Mouse (Mus musculus) left cerebral cortex, postnatal 10 days (tissue): ENCODE results near the gene Csde1. TPM values are rescaled to one million over a fixed set of nuclear protein-coding genes. Genes with fewer than 3 reads are reported as not detected.

Experiments
- DNase-seq, 2 experiments: peaks; one replicate each; pipeline ENCODE4 v3.0.0; 2021 to 2022; ENCODE audit warnings: low spot score in 2 of 2, mixed read lengths in 1 of 2; ENCODE audit errors: extremely low spot score in 1 of 2
- intact Hi-C: fragments of 180-260 bp; cut with DNase I; formaldehyde crosslinking; loops from one replicate; pipeline ENCODE4 v1.15.1; 2025
- total RNA-seq, 2 experiments: library from RNA; stranded (reverse); gene quantifications; 2 replicates each; pipeline ENCODE4 v1.2.3; 2021

Csde1 gene
- 100 to 1,000 TPM; 289 to 294 TPM for total RNA-seq

- intact Hi-C loops = no loop called here
- peak; percentile 96 to 97 for DNase-seq
Measured at GRCm38 (mm10) chr3:103020249-103020942, at the start of gene Csde1. Gene Csde1, plus strand, starts transcription at chr3:103020426.

DNA sequence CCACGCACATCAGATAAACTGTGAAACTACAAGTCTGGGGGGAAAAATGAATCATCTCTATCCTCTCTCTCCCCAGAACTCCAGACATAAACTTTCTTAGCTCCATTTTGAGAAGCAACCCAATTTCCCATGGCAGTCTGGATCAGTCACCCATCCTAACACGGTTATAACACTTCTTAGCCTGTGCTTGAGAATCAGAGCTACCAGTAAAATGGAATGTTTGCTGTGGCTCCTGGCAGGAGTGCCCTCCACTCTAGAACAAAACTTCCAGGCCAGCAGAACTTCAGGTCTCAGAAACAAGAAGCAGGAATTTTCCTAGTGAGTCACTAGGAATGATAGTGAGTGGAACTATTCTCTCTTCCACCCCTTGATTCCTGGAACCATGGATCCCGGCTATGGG lies 49.7 kb upstream of the Csde1 start:
- no peak for DNase-seq
- intact Hi-C loops = no loop called here

- intact Hi-C loops = no loop called here
Measured at GRCm38 (mm10) chr3:102976906-102977305, 43.3 kb upstream of the Csde1 start.

GRCm38 (mm10) chr3:102979550-102980348 lies 40.5 kb upstream of the Csde1 start:
- intact Hi-C loops = no loop called here
- DNase-seq = peak in 1 of 2 experiments; percentile 38

More at GRCm38 (mm10) chr3:102976906-102977305, 43.3 kb upstream of the Csde1 start:
- no peak for DNase-seq

- intact Hi-C loops = no loop called here
- DNase-seq = no peak
Measured at GRCm38 (mm10) chr3:102980349-102980736, 39.9 kb upstream of the Csde1 start.

GRCm38 (mm10) chr3:102991041-102991440 lies 29.2 kb upstream of the Csde1 start:
- no peak for DNase-seq
- intact Hi-C loops = loop anchor here (10.0 kb wide), 1 partner anchor 256 kb away; the partner anchor contains the start of gene Tspan2

DNA sequence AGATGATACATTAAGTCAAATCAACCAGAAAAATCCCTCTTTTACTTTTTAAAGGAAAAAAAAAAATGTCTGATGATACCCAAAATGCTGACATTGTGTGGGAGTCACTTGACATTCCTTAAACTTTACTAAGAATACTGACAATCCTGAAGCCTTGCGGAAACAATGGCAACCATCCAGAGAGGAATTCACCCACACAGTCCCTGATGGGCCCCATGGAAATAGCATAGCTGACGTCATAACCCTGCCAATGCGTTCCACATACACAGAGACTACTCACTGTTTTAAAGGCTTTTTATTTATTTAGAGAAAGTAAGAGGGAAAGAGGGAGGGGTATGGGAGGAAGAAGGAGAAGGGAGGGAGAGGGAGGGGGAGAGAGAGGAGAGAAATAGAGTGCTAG lies 27.3 kb upstream of the Csde1 start:
- no peak for DNase-seq
- intact Hi-C loops = loop anchor here (10.0 kb wide), 1 partner anchor 258 kb away; the partner anchor contains the start of gene Tspan2

DNA sequence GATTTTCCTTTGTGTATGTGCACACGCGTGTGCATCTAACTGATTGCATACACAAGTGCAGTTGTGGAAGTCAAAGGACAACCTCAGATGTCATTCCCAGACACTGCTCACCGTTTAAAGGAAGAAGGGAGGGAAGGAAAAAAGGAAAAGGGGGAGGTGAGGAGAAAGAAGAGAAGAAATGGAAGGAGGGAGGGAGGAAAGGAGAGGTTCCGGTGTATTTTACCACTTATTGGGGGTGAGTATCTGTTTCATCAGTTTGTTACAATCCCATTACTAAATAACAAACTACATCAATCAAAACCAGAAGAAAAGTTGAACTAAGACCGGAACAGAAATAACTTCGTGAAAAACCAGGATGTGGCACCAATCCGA lies 25.0 kb upstream of the Csde1 start:
- DNase-seq = no peak
- intact Hi-C loops = loop anchor here (10.0 kb wide), 1 partner anchor 260 kb away; the partner anchor contains the start of gene Tspan2

DNA sequence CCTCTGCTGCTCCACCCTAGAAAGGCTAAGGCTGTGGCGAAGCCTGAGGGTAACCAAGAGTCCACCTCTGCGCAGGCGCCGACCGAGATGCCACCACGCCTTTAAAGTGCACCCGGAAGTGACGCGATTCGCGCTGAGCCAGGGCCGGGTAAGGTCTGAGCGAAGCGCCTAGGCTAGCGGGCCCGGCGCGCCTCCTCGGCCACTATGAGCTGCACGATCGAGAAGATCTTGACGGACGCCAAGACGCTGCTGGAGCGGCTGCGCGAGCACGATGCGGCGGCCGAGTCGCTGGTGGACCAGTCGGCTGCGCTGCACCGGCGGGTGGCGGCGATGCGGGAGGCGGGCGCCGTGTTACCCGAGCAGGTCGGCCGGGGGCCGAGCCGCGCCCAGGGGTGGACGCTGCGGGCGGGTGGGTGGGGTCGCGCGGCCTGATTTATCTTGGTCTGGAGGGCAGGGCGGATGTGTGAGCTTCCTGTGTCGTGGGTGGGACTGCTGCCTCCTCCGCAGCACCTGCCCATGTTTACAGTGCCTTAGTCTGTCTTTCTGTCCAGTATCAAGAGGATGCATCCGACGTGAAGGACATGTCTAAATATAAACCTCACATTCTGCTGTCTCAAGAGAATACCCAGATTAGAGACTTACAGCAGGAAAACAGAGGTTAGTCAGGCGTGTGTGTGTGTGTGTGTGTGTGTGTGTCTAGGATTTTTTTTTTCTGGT lies 24.5 kb upstream of the Csde1 start, which contains the start of gene Sike1:
TSS of gene Sike1 (plus strand) at position 104 of the 717 bp plus-strand sequence.
- intact Hi-C loops = loop anchor here (10.0 kb wide), 1 partner anchor 261 kb away; the partner anchor contains the start of gene Tspan2
- DNase-seq = peak; percentile 86 to 96

DNA sequence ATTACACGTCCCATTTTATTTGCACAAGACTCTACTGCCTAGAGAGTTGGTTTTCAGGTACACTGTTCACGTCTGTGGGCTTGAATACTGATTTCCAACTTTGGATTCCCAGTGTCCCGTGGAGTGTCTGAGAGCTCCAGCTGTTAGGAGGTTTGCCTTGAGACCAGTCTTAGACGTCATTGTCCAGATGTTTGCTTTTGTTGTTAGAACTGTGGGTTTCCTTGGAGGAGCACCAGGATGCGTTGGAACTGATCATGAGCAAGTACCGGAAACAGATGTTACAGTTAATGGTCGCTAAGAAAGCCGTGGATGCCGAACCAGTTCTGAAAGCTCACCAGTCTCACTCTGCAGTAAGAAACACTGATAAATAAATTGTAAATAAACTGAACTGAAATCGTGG lies 23.2 kb upstream of the Csde1 start:
- intact Hi-C loops = loop anchor here (10.0 kb wide), 1 partner anchor 262 kb away; the partner anchor contains the start of gene Tspan2
- no peak for DNase-seq

GRCm38 (mm10) chr3:102997591-102997990 lies 22.6 kb upstream of the Csde1 start:
- DNase-seq = no peak
- intact Hi-C loops = loop anchor here (10.0 kb wide), 1 partner anchor 263 kb away; the partner anchor contains the start of gene Tspan2

- no peak for DNase-seq
- intact Hi-C loops = no loop called here
Measured at GRCm38 (mm10) chr3:103001595-103001994, 18.6 kb upstream of the Csde1 start.

GRCm38 (mm10) chr3:103017350-103017749 lies 2.9 kb upstream of the Csde1 start:
- intact Hi-C loops = no loop called here
- no peak for DNase-seq

DNA sequence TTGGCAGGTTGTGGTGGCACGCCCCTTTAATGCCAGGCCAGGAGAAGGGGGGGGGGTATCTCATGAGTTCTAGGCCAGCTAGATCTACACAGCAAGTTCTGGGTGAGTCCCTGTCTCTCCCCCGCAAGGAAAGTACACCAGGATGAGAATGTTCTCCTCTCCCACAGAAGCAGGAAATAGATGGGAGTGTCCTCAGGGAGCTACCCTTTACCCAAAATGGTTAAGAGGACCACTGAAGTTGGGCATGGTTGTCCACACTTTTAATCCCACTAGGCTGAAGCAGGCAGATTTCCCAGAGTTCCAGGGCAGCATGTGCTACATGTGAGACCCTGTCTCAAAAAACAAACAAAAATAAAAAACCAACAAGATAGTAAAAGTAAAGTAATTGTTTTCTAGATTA lies 764 bp upstream of the Csde1 start:
- intact Hi-C loops = no loop called here
- DNase-seq = no peak

DNA sequence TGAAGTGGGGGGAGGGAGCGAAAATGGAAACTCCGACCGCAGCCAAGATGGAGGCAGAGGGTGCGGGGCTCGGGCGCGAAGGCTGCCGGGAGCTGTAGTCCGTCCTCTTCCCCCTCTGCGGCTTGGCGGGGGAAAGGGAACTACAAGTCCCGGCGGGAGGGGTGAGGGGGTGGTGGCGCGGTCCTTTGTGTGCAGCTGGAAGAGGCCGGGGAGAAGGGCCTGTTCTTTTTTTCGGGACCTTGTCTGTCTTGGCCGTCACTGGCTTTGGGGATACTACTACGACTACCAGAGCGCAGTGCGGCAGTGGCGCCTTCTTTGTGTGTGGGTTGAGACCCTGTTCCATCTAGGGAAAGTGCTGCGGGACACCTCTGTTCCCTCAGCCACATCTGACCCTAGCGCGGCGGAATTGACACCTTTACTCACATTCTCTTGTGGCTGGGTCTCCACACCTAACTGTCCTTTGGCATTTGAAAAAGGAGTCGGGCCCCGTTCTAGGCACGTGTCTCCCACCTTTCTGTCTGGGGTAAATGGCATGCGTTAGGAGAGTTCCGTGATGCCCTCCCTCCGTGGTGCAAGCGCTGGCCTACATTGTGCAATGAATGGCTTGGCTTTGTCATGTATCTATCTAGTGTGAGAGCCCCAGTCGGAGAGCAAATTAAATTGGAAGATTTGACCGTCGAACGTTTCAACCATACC lies 865 bp downstream of the Csde1 start:
- DNase-seq = peak; percentile 84 to 94
- intact Hi-C loops = no loop called here

GRCm38 (mm10) chr3:103026174-103026573 lies 5.9 kb downstream of the Csde1 start:
- no peak for DNase-seq
- intact Hi-C loops = no loop called here

- DNase-seq = no peak
- intact Hi-C loops = no loop called here
Measured at GRCm38 (mm10) chr3:103040285-103040684, 20.1 kb downstream of the Csde1 start.

GRCm38 (mm10) chr3:103040861-103041379 lies 20.7 kb downstream of the Csde1 start:
- DNase-seq = no peak
- intact Hi-C loops = no loop called here
